Mouse (Mus musculus) CH12.LX (cell line): Measurements from ENCODE around the gene Hist1h1d. TPM values are rescaled to one million over a fixed set of nuclear protein-coding genes. Genes with fewer than 3 reads are reported as not detected.
A peak's percentile ranks its signal among the peaks of the same experiment; 100 is the strongest.

Experiments used
- DNase-seq: peaks from one replicate; pipeline ENCODE4 v3.0.0-alpha.2; 2013; ENCODE audit errors: extremely low read depth
- H3K27ac ChIP-seq: 2 replicates; pipeline ENCODE4 v1.5.1; 2012; ENCODE audit warnings: low read depth, mild to moderate bottlenecking, control low read depth, moderate library complexity; ENCODE audit not compliant: insufficient read depth
- H3K27me3 ChIP-seq: replicated peaks from 2 replicates; pipeline ENCODE3; 2012; ENCODE audit warnings: inconsistent platforms
- H3K36me3 ChIP-seq, 2 experiments: replicated peaks in 1 of 2; 2 replicates each; pipeline versions ENCODE3 to v1.6.1; 2012; ENCODE audit warnings: inconsistent platforms in 1 of 2, low read length in 1 of 2, mild to moderate bottlenecking in 1 of 2, mixed read lengths in 1 of 2, moderate library complexity in 1 of 2; ENCODE audit not compliant: control insufficient read depth in 1 of 2, insufficient read depth in 1 of 2
- H3K4me1 ChIP-seq, 2 experiments: 2 replicates each; pipeline ENCODE4 v1.6.1; 2012; ENCODE audit warnings: inconsistent platforms in 1 of 2, moderate library complexity in 1 of 2; ENCODE audit not compliant: insufficient read depth in 2 of 2, control insufficient read depth in 1 of 2
- H3K4me2 ChIP-seq: 2 replicates; pipeline ENCODE4 v1.6.1; 2012; ENCODE audit warnings: low read depth, mild to moderate bottlenecking, control low read depth; ENCODE audit not compliant: poor library complexity, insufficient read depth, severe bottlenecking
- H3K4me3 ChIP-seq, 3 experiments: fragments of 150-350 bp in 1 of 3; sonication (generic) in 1 of 3; replicated peaks in 1 of 3; 2 replicates each; pipeline versions ENCODE3 to v1.5.1; 2011 to 2012; ENCODE audit warnings: low read depth in 2 of 3, low read length in 2 of 3, mild to moderate bottlenecking in 2 of 3, moderate library complexity in 2 of 3, control low read depth in 1 of 3, improper control_type of control experiment in 1 of 3, inconsistent platforms in 1 of 3, mixed read lengths in 1 of 3; ENCODE audit not compliant: poor library complexity in 1 of 3
- H3K79me2 ChIP-seq: replicated peaks from 2 replicates; pipeline ENCODE4 v1.6.1; 2012; ENCODE audit warnings: mild to moderate bottlenecking, moderate library complexity; ENCODE audit not compliant: control insufficient read depth, poor library complexity, insufficient read depth, severe bottlenecking; ENCODE audit errors: extremely low read depth
- H3K9ac ChIP-seq: 2 replicates; pipeline ENCODE4 v1.6.1; 2012; ENCODE audit warnings: low read depth, mild to moderate bottlenecking, control low read depth, moderate library complexity; ENCODE audit not compliant: insufficient read depth
- H3K9me3 ChIP-seq: replicated peaks from 2 replicates; pipeline ENCODE3; 2012; ENCODE audit warnings: low read length, inconsistent platforms, mixed read lengths
- JUN ChIP-seq: IDR thresholded peaks from 2 replicates; pipeline ENCODE4 v1.6.1; 2011; ENCODE audit warnings: low read depth, mild to moderate bottlenecking, low read length, improper control_type of control experiment, moderate library complexity; ENCODE audit not compliant: insufficient read depth
- MAX ChIP-seq: IDR thresholded peaks from 2 replicates; pipeline ENCODE4 v1.6.1; 2011; ENCODE audit warnings: low read length, improper control_type of control experiment
- MEF2A ChIP-seq: IDR thresholded peaks from 2 replicates; pipeline ENCODE4 v1.6.1; 2014; ENCODE audit warnings: low read depth, mild to moderate bottlenecking, inconsistent platforms, low read length, improper control_type of control experiment, borderline replicate concordance
- POLR2A ChIP-seq: IDR thresholded peaks from 2 replicates; pipeline ENCODE4 v1.6.1; 2011; ENCODE audit warnings: low read depth, mild to moderate bottlenecking, improper control_type of control experiment, low read length
- UBTF ChIP-seq: IDR thresholded peaks from 2 replicates; pipeline ENCODE4 v1.6.1; 2012; ENCODE audit warnings: low read depth, mild to moderate bottlenecking, inconsistent platforms, low read length, improper control_type of control experiment, moderate library complexity
- dilution Hi-C: fragments of 300-500 bp; cut with MboI; formaldehyde crosslinking; loops from 2 replicates; pipeline ENCODE4 v1.14.3; 2020; ENCODE audit warnings: low sequenced_read_pairs; ENCODE audit not compliant: extremely low pct_unique_long_range_greater_than_20kb, extremely low pct_ligation_motif_present
- in situ Hi-C: fragments of 300-500 bp; cut with MboI; formaldehyde crosslinking; loops from 3 replicates; pipeline ENCODE4 v1.14.3; 2019; ENCODE audit warnings: low sequenced_read_pairs, low pct_ligation_motif_present, low pct_unique_long_range_greater_than_20kb, mixed read lengths
- polyA plus RNA-seq: library from polyadenylated mRNA; unstranded; fragments of >175 nt; gene quantifications from 2 replicates; pipeline ENCODE4 v1.2.1, GENCODE M21; 2012; ENCODE audit warnings: low read depth; ENCODE audit not compliant: insufficient read length
- total RNA-seq, 2 experiments: library from RNA; depleted of rRNA; stranded (reverse); fragments of 300-350 nt in 1 of 2; fragments of >200 nt in 1 of 2; gene quantifications; 2 replicates each; pipeline ENCODE4 v1.2.3; 2012 to 2014

Hist1h1d gene
- total and polyA plus RNA-seq, 3 experiments, result 0.14 to 112 (median 2.3) TPM

- in situ Hi-C loops, result loop anchor here (25.0 kb wide), 1 partner anchor 1573 kb away; the partner anchor contains the start of gene Zfp184
- H3K9me3 ChIP-seq, result no peaks in the 10 kb centered on the region
- dilution Hi-C loops, result no loop called here
- DNase-seq, result no peak
- H3K79me2 ChIP-seq, result no peaks in the 10 kb centered on the region
- H3K4me1 ChIP-seq, result peaks cover 9 to 37% of the 10 kb centered on the region in 2 experiments; a peak in 3 of 4 replicates
- H3K4me2 ChIP-seq, result peak overlapping the region; percentile 23
- no peaks in the 10 kb centered on the region for H3K36me3 ChIP-seq
- no peak overlapping the region for H3K27ac ChIP-seq
- no peaks in the 10 kb centered on the region for H3K27me3 ChIP-seq
- H3K9ac ChIP-seq, result no peak overlapping the region
- H3K4me3 ChIP-seq, result peak overlapping the region in 1 of 3 experiments; percentile 3
- TF ChIP-seq POLR2A (no peak), MAX (no peak)
Measured at GRCm38 (mm10) chr13:23510127-23510526, 42.9 kb upstream of the Hist1h1d start.

- no peaks in the 10 kb centered on the region for H3K79me2 ChIP-seq
- H3K4me2 ChIP-seq, result no peak overlapping the region
- H3K9ac ChIP-seq, result no peak overlapping the region
- H3K4me3 ChIP-seq, result no peak overlapping the region
- no peaks in the 10 kb centered on the region for H3K36me3 ChIP-seq
- no peak overlapping the region for H3K27ac ChIP-seq
- H3K4me1 ChIP-seq, result peaks cover 7 to 33% of the 10 kb centered on the region in 2 experiments; a peak in 3 of 4 replicates
- DNase-seq, result no peak
- no peaks in the 10 kb centered on the region for H3K27me3 ChIP-seq
- no peaks in the 10 kb centered on the region for H3K9me3 ChIP-seq
- dilution Hi-C loops (no loop called here), in situ Hi-C loops (loop anchor here (25.0 kb wide), 1 partner anchor 1576 kb away; the partner anchor contains the start of gene Zfp184)
- no peak for TF ChIP-seq MAX
- no peak for TF ChIP-seq MEF2A
- TF ChIP-seq UBTF, result no peak
- TF ChIP-seq JUN, result no peak
Measured at GRCm38 (mm10) chr13:23513517-23513916, 39.5 kb upstream of the Hist1h1d start.

GRCm38 (mm10) chr13:23515281-23515680 is 37.8 kb upstream of the Hist1h1d start:
- Histone ChIP-seq H3K36me3 (no peaks in the 10 kb centered on the region), H3K79me2 (no peaks in the 10 kb centered on the region), H3K9ac (no peak overlapping the region), H3K4me3 (no peak overlapping the region), H3K4me1 (peaks cover 7 to 25% of the 10 kb centered on the region in 2 experiments; a peak in 3 of 4 replicates), H3K4me2 (no peak overlapping the region), H3K27me3 (no peaks in the 10 kb centered on the region), H3K9me3 (no peaks in the 10 kb centered on the region), H3K27ac (no peak overlapping the region)
- DNase-seq, result no peak
- dilution Hi-C loops, result no loop called here
- no peak for TF ChIP-seq POLR2A
- in situ Hi-C loops, result loop anchor here (25.0 kb wide), 1 partner anchor 1578 kb away; the partner anchor contains the start of gene Zfp184
